Mouse (Mus musculus): ENCODE data around the gene Rad9a.

The Rad9a gene

GRCm38 (mm10) chr19:4166678-4167476 is 34.6 kb downstream of the Rad9a start:
- in situ Hi-C loops (cut with MboI, MseI): no loop called here

- in situ Hi-C loops (cut with MboI, MseI): loop anchor here (5.0 kb wide), 1 partner anchor 52 kb away; no protein-coding TSS in a partner anchor
Measured at GRCm38 (mm10) chr19:4164721-4165120, 36.7 kb downstream of the Rad9a start.

GRCm38 (mm10) chr19:4164100-4164499 is 37.4 kb downstream of the Rad9a start:
- in situ Hi-C loops (cut with MboI, MseI): loop anchor here (5.0 kb wide), 1 partner anchor 52 kb away; no protein-coding TSS in a partner anchor

GRCm38 (mm10) chr19:4163543-4163887 is 37.9 kb downstream of the Rad9a start:
- in situ Hi-C loops (cut with MboI, MseI): loop anchor here (5.0 kb wide), 1 partner anchor 51 kb away; no protein-coding TSS in a partner anchor

- in situ Hi-C loops (cut with MboI, MseI): loop anchor here (5.0 kb wide), 1 partner anchor 51 kb away; no protein-coding TSS in a partner anchor
Measured at GRCm38 (mm10) chr19:4162646-4163542, 38.6 kb downstream of the Rad9a start, which contains the start of gene Rps6kb2. TSS of gene Rps6kb2 (minus strand) at chr19:4163354.

GRCm38 (mm10) chr19:4159049-4159448 is 42.4 kb downstream of the Rad9a start:
- in situ Hi-C loops (cut with MboI, MseI): no loop called here

- in situ Hi-C loops (cut with MboI, MseI): no loop called here
Measured at GRCm38 (mm10) chr19:4156771-4157170, 44.7 kb downstream of the Rad9a start.

GRCm38 (mm10) chr19:4156073-4156579 is 45.3 kb downstream of the Rad9a start:
- in situ Hi-C loops (cut with MboI, MseI): no loop called here

GRCm38 (mm10) chr19:4155223-4156072 is 46.0 kb downstream of the Rad9a start:
- in situ Hi-C loops (cut with MboI, MseI): no loop called here

- in situ Hi-C loops (cut with MboI, MseI): no loop called here
Measured at GRCm38 (mm10) chr19:4154437-4155222, 46.8 kb downstream of the Rad9a start.

- in situ Hi-C loops (cut with MboI, MseI): no loop called here
Measured at GRCm38 (mm10) chr19:4153232-4153654, 48.2 kb downstream of the Rad9a start, which contains the start of gene Ptprcap. TSS of gene Ptprcap (plus strand) at chr19:4153604.

- in situ Hi-C loops (cut with MboI, MseI): no loop called here
Measured at GRCm38 (mm10) chr19:4152445-4153231, 48.8 kb downstream of the Rad9a start.

GRCm38 (mm10) chr19:4151898-4152297 is 49.6 kb downstream of the Rad9a start:
- in situ Hi-C loops (cut with MboI, MseI): no loop called here

GRCm38 (mm10) chr19:4151488-4151860 is 50.0 kb downstream of the Rad9a start:
- in situ Hi-C loops (cut with MboI, MseI): no loop called here

- in situ Hi-C loops (cut with MboI, MseI): no loop called here
Measured at GRCm38 (mm10) chr19:4150567-4151487, 50.6 kb downstream of the Rad9a start.

GRCm38 (mm10) chr19:4149764-4150461 is 51.5 kb downstream of the Rad9a start:
- in situ Hi-C loops (cut with MboI, MseI): no loop called here

- in situ Hi-C loops (cut with MboI, MseI): no loop called here
Measured at GRCm38 (mm10) chr19:4149283-4149682, 52.2 kb downstream of the Rad9a start.

GRCm38 (mm10) chr19:4148819-4149218 is 52.6 kb downstream of the Rad9a start:
- in situ Hi-C loops (cut with MboI, MseI): no loop called here

All from T-helper 2 cell (primary cell).